Mouse (Mus musculus) cerebellum, adult 2 months (tissue): ENCODE measurements around the gene Gpsm2. TPM values are rescaled to one million over a fixed set of nuclear protein-coding genes. Genes with fewer than 3 reads are reported as not detected.
A peak's percentile ranks its signal among the peaks of the same experiment; 100 is the strongest.

Experiments
- DNase-seq, 2 experiments: peaks; one replicate each; pipeline ENCODE4 v3.0.0; 2021
- H3K27ac ChIP-seq: fragments of 200-500 bp; 2 replicates; pipeline ENCODE4 v1.5.1; 2012; ENCODE audit warnings: low read length, control low read depth, inconsistent platforms; ENCODE audit not compliant: insufficient read depth
- H3K27me3 ChIP-seq: fragments of 200-500 bp; 2 replicates; pipeline ENCODE4 v1.6.1; 2012; ENCODE audit warnings: inconsistent platforms, mild to moderate bottlenecking, low read length, moderate library complexity; ENCODE audit not compliant: control insufficient read depth, insufficient read depth
- H3K4me1 ChIP-seq: fragments of 200-500 bp; 2 replicates; pipeline ENCODE4 v1.6.1; 2011; ENCODE audit warnings: low read length; ENCODE audit not compliant: control insufficient read depth, insufficient read depth
- H3K4me3 ChIP-seq: fragments of 200-500 bp; replicated peaks from 2 replicates; pipeline ENCODE3; 2011; ENCODE audit warnings: mild to moderate bottlenecking, low read depth, low read length, control low read depth; ENCODE audit not compliant: insufficient read depth
- CTCF ChIP-seq: fragments of 200-500 bp; IDR thresholded peaks from 2 replicates; pipeline ENCODE4 v1.5.1; 2011; ENCODE audit warnings: low read depth, mild to moderate bottlenecking, control low read depth, low read length, moderate library complexity, borderline replicate concordance; ENCODE audit not compliant: insufficient read depth
- POLR2A ChIP-seq: fragments of 200-500 bp; IDR thresholded peaks from 2 replicates; pipeline ENCODE4 v1.6.1; 2011; ENCODE audit warnings: low read length, control low read depth, borderline replicate concordance; ENCODE audit not compliant: insufficient read depth
- WGBS: fragments of 180-500 bp; shearing (Covaris S2); methylation state at CpG from one replicate; pipeline ENCODE4 v1.1.7; 2018; 5-methylcytosine and 5-hydroxymethylcytosine counted together
- polyA plus RNA-seq: library from polyadenylated mRNA; depleted of rRNA; stranded (reverse); fragments of >200 nt; gene quantifications from 2 replicates; pipeline ENCODE4 v1.2.3, GENCODE M21; 2012

Gene Gpsm2
- polyA plus RNA-seq, 1 experiment, result 9.3 TPM

DNA sequence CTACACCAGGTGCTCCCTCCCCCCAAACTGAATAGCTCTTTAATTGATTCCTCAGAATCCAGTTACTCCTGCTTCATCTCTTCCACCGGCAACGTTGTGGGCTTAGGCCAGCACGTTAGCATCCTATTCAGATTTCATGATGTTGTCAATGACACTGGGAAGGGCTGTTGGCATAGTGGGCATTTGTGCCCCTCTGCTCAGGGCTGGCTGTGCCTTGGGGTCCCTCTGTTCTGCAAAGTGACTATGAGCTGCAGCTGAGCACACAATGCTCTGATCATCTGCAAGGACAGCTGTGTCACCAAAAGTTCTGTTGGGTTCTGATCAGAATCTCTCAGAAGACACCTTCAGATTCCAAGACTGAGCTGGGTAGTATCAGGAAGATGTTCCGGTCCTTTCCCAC is 22.0 kb upstream of the Gpsm2 start:
- Histone ChIP-seq H3K4me1 (no peaks in the 10 kb centered on the region), H3K27ac (no peak overlapping the region), H3K4me3 (no peak overlapping the region), H3K27me3 (no peaks in the 10 kb centered on the region; the same call in 1 of the 2 replicates)
- TF ChIP-seq CTCF, result no peak
- no peak for TF ChIP-seq POLR2A
- DNase-seq, result no peak
- 76% methylated on average over 4 of the region's 4 CpGs for WGBS

DNA sequence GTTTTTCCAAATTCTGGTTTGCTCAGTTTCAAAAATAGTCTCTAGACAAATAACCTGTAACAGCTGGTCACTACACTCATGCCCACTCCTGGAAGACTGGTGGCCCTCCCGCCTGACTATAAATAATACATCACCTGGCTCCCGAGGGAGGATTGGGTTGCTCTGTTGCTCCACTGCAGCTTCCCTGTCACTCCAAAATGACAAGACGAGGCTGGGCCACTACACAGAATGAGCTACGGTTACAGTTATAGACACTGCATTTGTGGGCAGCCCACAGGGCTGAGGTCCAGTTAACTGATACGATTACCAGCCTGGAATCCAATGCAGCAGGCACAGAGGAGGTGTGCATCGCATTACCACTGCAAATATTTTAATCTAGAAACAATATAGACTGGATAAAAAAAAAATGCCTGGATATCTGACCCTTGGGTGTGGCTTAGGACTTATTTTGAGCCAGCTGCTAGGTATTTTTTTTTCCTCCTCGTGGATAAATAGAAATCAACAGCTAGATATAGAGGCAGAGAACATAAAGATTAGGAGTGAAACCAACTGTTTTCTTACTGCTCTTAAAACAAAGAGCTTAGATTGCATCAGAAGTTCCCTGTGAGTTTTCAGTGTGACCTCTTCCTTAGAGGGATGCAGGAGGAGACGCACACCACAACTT is 17.1 kb upstream of the Gpsm2 start, which contains the start of gene Aknad1:
Gene Aknad1 (plus strand): TSS at position 614 of the 664 bp plus-strand sequence.
- no peaks in the 10 kb centered on the region; the same call in 1 of the 2 replicates for H3K27me3 ChIP-seq
- H3K27ac ChIP-seq, result no peak within 1 kb of the TSS
- no peaks in the 10 kb centered on the region for H3K4me1 ChIP-seq
- DNase-seq, result no peak
- 61% methylated on average over 8 of the region's 8 CpGs for WGBS
- H3K4me3 ChIP-seq, result no peak within 1 kb of the TSS
- TF ChIP-seq CTCF (no peak), POLR2A (no peak)

DNA sequence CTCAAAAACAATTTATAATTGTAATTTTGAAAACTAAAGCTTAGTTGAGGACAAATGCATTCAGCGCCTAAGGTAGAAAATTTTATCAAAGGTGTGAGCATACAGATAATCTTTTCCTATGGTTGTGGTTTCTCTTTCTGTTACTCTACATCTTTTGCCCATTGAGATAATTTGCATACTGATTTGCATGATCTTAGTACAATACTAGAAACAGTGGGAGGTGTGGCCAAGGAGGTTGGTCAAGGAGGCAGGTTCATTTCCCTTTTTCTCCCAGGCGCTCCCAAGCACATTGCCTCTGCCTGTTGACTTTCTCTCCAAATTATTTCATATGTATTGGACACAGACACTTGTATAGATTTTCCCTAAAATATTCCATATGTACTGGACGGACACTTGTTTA is 15.7 kb upstream of the Gpsm2 start:
- no peaks in the 10 kb centered on the region for H3K4me1 ChIP-seq
- no peak overlapping the region for H3K27ac ChIP-seq
- DNase-seq, result no peak
- H3K4me3 ChIP-seq, result no peak overlapping the region
- no peaks in the 10 kb centered on the region; the same call in 1 of the 2 replicates for H3K27me3 ChIP-seq
- WGBS, result 85% methylated on average over 3 of the region's 3 CpGs
- TF ChIP-seq CTCF (no peak), POLR2A (no peak)

DNA sequence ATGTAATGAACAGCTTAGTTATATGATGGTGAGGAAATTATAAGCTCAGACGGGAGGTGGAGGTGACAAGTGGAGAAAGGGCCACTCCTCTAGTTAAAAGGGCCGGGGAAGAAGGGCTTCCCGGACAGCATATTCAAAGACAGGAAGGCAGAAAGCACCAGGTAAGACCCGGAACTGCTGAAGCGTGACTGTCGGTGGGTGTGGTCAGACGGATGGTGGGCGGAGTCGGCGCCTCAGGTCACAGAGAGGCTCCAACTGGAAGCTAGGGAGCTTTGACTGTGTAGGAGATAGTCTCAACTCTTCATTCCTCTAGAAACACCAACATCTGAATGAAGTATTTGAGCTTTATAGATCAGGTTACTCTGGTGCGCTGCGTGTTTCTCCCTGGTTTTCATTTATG is 8.2 kb upstream of the Gpsm2 start:
- TF ChIP-seq CTCF (no peak), POLR2A (no peak)
- no peak for DNase-seq
- no peaks in the 10 kb centered on the region for H3K27me3 ChIP-seq
- no peak overlapping the region for H3K27ac ChIP-seq
- H3K4me3 ChIP-seq, result no peak overlapping the region
- no peaks in the 10 kb centered on the region for H3K4me1 ChIP-seq
- 51% methylated on average over 12 of the region's 12 CpGs for WGBS

DNA sequence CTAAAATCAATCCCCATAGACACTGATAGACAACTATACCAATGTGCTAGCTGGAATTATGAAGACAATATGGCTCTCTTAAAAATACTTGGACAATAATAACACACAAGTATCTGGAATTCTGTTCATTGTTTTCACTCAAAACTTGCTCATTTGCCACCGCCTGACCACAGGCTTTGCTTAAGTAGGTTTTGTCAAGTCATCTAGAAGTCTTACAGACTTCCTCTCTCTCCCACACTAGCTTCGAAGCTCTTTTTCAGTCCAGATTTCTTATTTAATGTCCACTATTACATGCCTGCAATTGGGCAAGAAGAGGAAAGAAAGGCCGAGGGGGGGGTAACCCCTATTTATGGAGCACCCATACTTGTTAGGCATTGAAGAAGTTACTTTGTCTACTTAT is 5.7 kb upstream of the Gpsm2 start:
- no peak for DNase-seq
- Histone ChIP-seq H3K4me3 (no peak overlapping the region), H3K4me1 (no peaks in the 10 kb centered on the region), H3K27ac (no peak overlapping the region), H3K27me3 (no peaks in the 10 kb centered on the region)
- TF ChIP-seq POLR2A (no peak), CTCF (no peak)
- 96% methylated on average over 3 of the region's 3 CpGs for WGBS

DNA sequence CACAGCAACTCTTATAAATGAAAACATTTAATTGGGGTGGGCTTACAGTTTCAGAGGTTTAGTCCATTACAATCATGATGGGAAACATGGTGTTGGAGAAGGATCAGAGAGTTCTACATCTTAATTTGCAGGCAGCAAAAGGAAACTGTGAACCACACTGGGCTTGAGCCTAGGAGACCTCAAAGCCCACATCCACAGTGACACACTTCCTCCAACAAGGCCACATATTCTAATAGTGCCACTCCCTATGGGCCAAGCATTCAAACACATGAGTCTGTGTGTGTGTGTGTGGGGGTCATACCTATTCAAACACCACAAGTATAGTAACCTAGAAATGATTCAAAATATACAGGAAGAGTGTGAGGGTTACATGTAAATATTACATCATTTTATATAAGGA is 5.2 kb upstream of the Gpsm2 start:
- H3K27me3 ChIP-seq, result no peaks in the 10 kb centered on the region
- DNase-seq, result no peak
- no peak overlapping the region for H3K27ac ChIP-seq
- no peak overlapping the region for H3K4me3 ChIP-seq
- H3K4me1 ChIP-seq, result no peaks in the 10 kb centered on the region
- TF ChIP-seq POLR2A, result no peak
- no peak for TF ChIP-seq CTCF

DNA sequence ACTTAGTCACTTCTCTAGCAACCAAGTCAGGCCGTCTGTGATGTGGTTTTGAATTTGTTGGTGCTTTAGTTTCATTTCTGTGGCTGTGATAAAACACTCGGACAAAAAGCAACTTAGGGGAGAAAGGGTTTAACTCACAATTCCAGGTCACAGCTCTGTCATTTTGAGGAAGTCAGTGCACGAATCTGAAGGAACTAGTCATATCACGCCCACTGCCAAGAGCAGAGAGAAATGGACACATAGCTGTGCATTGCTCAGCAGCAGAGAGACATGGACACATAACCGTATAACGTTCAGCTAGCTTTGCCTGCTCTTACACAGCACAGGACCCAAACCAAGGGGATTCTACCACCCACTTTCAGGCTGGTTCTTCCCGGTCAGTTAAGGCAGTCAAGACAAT is 4.3 kb upstream of the Gpsm2 start:
- WGBS, result 92% methylated on average over 7 of the region's 7 CpGs

DNA sequence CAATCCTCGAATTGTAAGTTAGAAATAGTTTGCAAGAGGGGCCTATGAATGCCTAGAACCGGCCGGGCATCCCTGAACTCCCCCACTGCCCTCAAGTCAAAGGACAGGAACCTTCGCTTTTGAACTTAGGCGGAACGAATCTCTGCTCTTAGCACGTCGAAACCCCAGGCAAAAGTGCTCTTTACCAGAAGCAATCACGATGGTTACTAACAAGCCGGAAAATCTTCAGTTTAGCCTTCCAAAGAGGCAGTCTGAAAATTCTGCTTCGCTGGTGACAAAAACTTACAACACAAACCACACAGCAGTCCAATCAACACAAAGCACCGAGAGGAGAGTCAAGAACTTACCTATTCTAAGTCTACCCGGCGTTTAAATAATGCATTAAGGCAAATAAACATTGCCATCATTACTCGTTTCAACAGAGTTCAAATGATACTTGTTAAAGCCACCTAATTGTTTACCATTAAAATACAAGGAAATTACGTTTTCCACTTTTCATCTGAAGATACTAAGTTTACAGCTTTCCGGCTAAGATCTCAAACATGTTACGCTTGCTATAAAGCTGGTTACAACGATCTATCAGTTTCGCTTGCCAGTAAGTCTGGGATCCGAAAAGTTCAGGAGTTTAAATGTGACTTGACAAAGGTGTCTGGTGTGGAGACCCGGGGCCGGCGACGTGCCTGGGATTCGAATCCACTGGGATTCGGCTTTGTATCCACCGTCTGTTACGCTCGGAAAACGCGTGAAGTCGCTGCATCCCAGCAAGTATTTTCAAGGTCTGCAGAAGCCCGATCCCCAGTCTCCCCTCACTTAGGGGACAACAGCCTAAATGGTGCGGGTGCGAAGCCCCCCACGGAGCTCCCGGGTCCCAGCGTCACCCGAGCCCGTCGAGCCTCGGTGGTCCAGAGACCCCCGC is 775 bp downstream of the Gpsm2 start:
- H3K4me3 ChIP-seq, result peak overlapping the region; percentile 56
- no peak overlapping the region for H3K27ac ChIP-seq
- 3% methylated on average over 44 of the region's 44 CpGs for WGBS
- H3K4me1 ChIP-seq, result no peaks in the 10 kb centered on the region
- DNase-seq, result peak; percentile 27 to 37
- TF ChIP-seq CTCF (0 out of 2 replicates have a peak, but pooled peaks have one; percentile 9), POLR2A (no peak)
- H3K27me3 ChIP-seq, result no peaks in the 10 kb centered on the region

More for the DNA sequence above, 4.3 kb upstream of the Gpsm2 start:
- H3K27me3 ChIP-seq, result no peaks in the 10 kb centered on the region
- TF ChIP-seq POLR2A (no peak), CTCF (no peak)
- no peak for DNase-seq
- H3K4me3 ChIP-seq, result no peak overlapping the region
- H3K27ac ChIP-seq, result no peak overlapping the region
- H3K4me1 ChIP-seq, result no peaks in the 10 kb centered on the region
